Mouse (Mus musculus) CH12.LX (cell line): Measurements from ENCODE around the gene Fam166a.
A peak's percentile ranks its signal among the peaks of the same experiment; 100 is the strongest.

Experiments
- CTCF ChIP-seq, 2 experiments: IDR thresholded peaks in 1 of 2; conservative IDR thresholded peaks in 1 of 2; 2 replicates each; pipeline ENCODE4 v1.5.1; 2011 to 2012; ENCODE audit warnings: low read depth in 2 of 2, low read length in 2 of 2, improper control_type of control experiment in 1 of 2, inconsistent platforms in 1 of 2, mild to moderate bottlenecking in 1 of 2, moderate library complexity in 1 of 2
- EP300 ChIP-seq: IDR thresholded peaks from 2 replicates; pipeline ENCODE4 v1.6.1; 2011; ENCODE audit warnings: low read length, improper control_type of control experiment
- HCFC1 ChIP-seq: IDR thresholded peaks from 2 replicates; pipeline ENCODE4 v1.6.1; 2012; ENCODE audit warnings: low read depth, mild to moderate bottlenecking, inconsistent platforms, low read length, improper control_type of control experiment
- KAT2A ChIP-seq: IDR thresholded peaks from 2 replicates; pipeline ENCODE4 v1.6.1; 2012; ENCODE audit warnings: low read length, improper control_type of control experiment, inconsistent platforms; ENCODE audit not compliant: insufficient replicate concordance
- MAZ ChIP-seq: IDR thresholded peaks from 2 replicates; pipeline ENCODE4 v1.6.1; 2012; ENCODE audit warnings: low read depth, mild to moderate bottlenecking, inconsistent platforms, low read length, improper control_type of control experiment, moderate library complexity
- PAX5 ChIP-seq: IDR thresholded peaks from 2 replicates; pipeline ENCODE4 v1.6.1; 2012; ENCODE audit warnings: low read length, inconsistent platforms, mixed read lengths
- POLR2A ChIP-seq: IDR thresholded peaks from 2 replicates; pipeline ENCODE4 v1.6.1; 2011; ENCODE audit warnings: low read depth, mild to moderate bottlenecking, improper control_type of control experiment, low read length
- TCF12 ChIP-seq: IDR thresholded peaks from 2 replicates; pipeline ENCODE4 v1.6.1; 2014; ENCODE audit warnings: low read depth, mild to moderate bottlenecking, inconsistent platforms, low read length, improper control_type of control experiment
- USF2 ChIP-seq: conservative IDR thresholded peaks from 2 replicates; pipeline ENCODE4 v1.6.1; 2011; ENCODE audit warnings: low read depth, low read length, improper control_type of control experiment
- ZC3H11A ChIP-seq: IDR thresholded peaks from 2 replicates; pipeline ENCODE4 v1.6.1; 2012; ENCODE audit warnings: low read depth, mild to moderate bottlenecking, inconsistent platforms, low read length, improper control_type of control experiment
- ZKSCAN1 ChIP-seq: IDR thresholded peaks from 2 replicates; pipeline ENCODE4 v1.6.1; 2012; ENCODE audit warnings: low read depth, inconsistent platforms, low read length, improper control_type of control experiment, borderline replicate concordance
- ZMIZ1 ChIP-seq: IDR thresholded peaks from 2 replicates; pipeline ENCODE4 v1.6.1; 2012; ENCODE audit warnings: low read depth, mild to moderate bottlenecking, inconsistent platforms, low read length, improper control_type of control experiment

- no peak for TF ChIP-seq PAX5
- peak in 1 of 2 experiments; percentile 71; a peak in 2 of 4 replicates for TF ChIP-seq CTCF (conservative IDR thresholded peaks at IDR 0.05 in 1 of 2, IDR thresholded peaks at IDR 0.05 in 1 of 2; ENCODE audit: low read depth in 2 of 2, low read length in 2 of 2)
- no peak for TF ChIP-seq POLR2A
- no peak for TF ChIP-seq ZKSCAN1
- no peak for TF ChIP-seq ZMIZ1
- no peak for TF ChIP-seq KAT2A
- no peak for TF ChIP-seq EP300
- no peak for TF ChIP-seq TCF12
- TF ChIP-seq HCFC1 = no peak
- TF ChIP-seq MAZ = no peak
- no peak for TF ChIP-seq ZC3H11A
- TF ChIP-seq USF2 = no peak
Observed at GRCm38 (mm10) chr2:25252331-25252730, 33.8 kb downstream of the Fam166a start.
